Mouse (Mus musculus) liver, postnatal 0 days (tissue): ENCODE data around the gene Zfp658. TPM values are rescaled to one million over a fixed set of nuclear protein-coding genes. Genes with fewer than 3 reads are reported as not detected.

ENCODE experiments used
- ATAC-seq: fragments of 200-750 bp; cut with Nextera tagmentation; 2 replicates; pipeline ENCODE4 v1.8.0; 2017; ENCODE audit warnings: mild to moderate bottlenecking, moderate library complexity
- DNase-seq: peaks from one replicate; pipeline ENCODE4 v3.0.0-alpha.2; 2016
- H3K27ac ChIP-seq: fragments of 300-500 bp; sonication (generic); 2 replicates; pipeline ENCODE4 v1.5.1; 2014; ENCODE audit warnings: antibody characterized with exemption, moderate library complexity, mild to moderate bottlenecking, low read depth
- H3K27me3 ChIP-seq: fragments of 300-500 bp; sonication (generic); 2 replicates; pipeline ENCODE4 v1.6.1; 2014; ENCODE audit warnings: low read length, control low read depth, mixed read lengths; ENCODE audit not compliant: insufficient read depth
- H3K36me3 ChIP-seq: fragments of 300-500 bp; sonication (generic); replicated peaks from 2 replicates; pipeline ENCODE4 v1.6.1; 2014; ENCODE audit warnings: mild to moderate bottlenecking, control low read depth, low read length, moderate library complexity, mixed read lengths; ENCODE audit not compliant: insufficient read depth
- H3K4me1 ChIP-seq: fragments of 300-500 bp; sonication (generic); 2 replicates; pipeline ENCODE4 v1.6.1; 2014; ENCODE audit warnings: antibody characterized with exemption, mild to moderate bottlenecking, control low read depth; ENCODE audit not compliant: insufficient read depth
- H3K4me2 ChIP-seq: fragments of 300-500 bp; sonication (generic); 2 replicates; pipeline ENCODE4 v1.6.1; 2014; ENCODE audit warnings: low read depth, mild to moderate bottlenecking, low read length, moderate library complexity, mixed read lengths
- H3K4me3 ChIP-seq: fragments of 300-500 bp; sonication (generic); 2 replicates; pipeline ENCODE4 v1.5.1; 2014; ENCODE audit warnings: low read depth, low read length
- H3K9ac ChIP-seq: fragments of 300-500 bp; sonication (generic); replicated peaks from 2 replicates; pipeline ENCODE4 v1.6.1; 2014; ENCODE audit warnings: mild to moderate bottlenecking, moderate library complexity
- H3K9me3 ChIP-seq: fragments of 300-500 bp; sonication (generic); 2 replicates; pipeline ENCODE4 v1.6.1; 2016; ENCODE audit warnings: mild to moderate bottlenecking, control low read depth, low read length, mixed read lengths
- CTCF ChIP-seq: sonication (generic); IDR thresholded peaks from 2 replicates; pipeline ENCODE4 v1.5.1; 2016; ENCODE audit warnings: antibody characterized with exemption, low read depth
- EP300 ChIP-seq: IDR thresholded peaks from 2 replicates; pipeline ENCODE4 v1.6.1; 2016; ENCODE audit warnings: antibody characterized with exemption, low read depth, mild to moderate bottlenecking
- WGBS: fragments of 180-500 bp; shearing (Covaris S2); extraction: QIAGEN DNeasy Blood & Tissue Kit; methylation state at CpG from one replicate; pipeline ENCODE4 v1.1.7; 2014; ENCODE audit not compliant: insufficient replicate concordance; 5-methylcytosine and 5-hydroxymethylcytosine counted together
- polyA plus RNA-seq: library from polyadenylated mRNA; unstranded; fragments of >200 nt; fragmentation: Nextera tagmentation; extraction: Ambion mirVana; gene quantifications from 2 replicates; pipeline ENCODE4 v1.2.1, GENCODE M21; 2015

Zfp658 gene
- polyA plus RNA-seq, 1 experiment from 2014 or later: 0.26 TPM

GRCm38 (mm10) chr7:43530216-43530785, 31.8 kb upstream of the Zfp658 start:
- no peak overlapping the region for H3K9ac ChIP-seq
- no peak overlapping the region for H3K4me3 ChIP-seq
- no peaks in the 10 kb centered on the region; the same call in 1 of the 2 replicates for H3K36me3 ChIP-seq
- DNase-seq (no peak), ATAC-seq (peak; percentile 65)
- H3K4me2 ChIP-seq: peak overlapping the region; percentile 50
- peak overlapping the region; percentile 66; the same call in 1 of the 2 replicates for H3K27ac ChIP-seq
- H3K4me1 ChIP-seq: no peaks in the 10 kb centered on the region
- H3K27me3 ChIP-seq: no peaks in the 10 kb centered on the region
- 43% methylated on average over 8 of the region's 8 CpGs for WGBS
- no peaks in the 10 kb centered on the region for H3K9me3 ChIP-seq
- peak; percentile 89 for TF ChIP-seq EP300
- no peak for TF ChIP-seq CTCF

GRCm38 (mm10) chr7:43532936-43533505, 29.0 kb upstream of the Zfp658 start:
- WGBS: 39% methylated on average over 9 of the region's 9 CpGs
- Histone ChIP-seq H3K27me3 (no peaks in the 10 kb centered on the region), H3K4me2 (peak overlapping the region; percentile 16; the same call in 1 of the 2 replicates), H3K27ac (peak overlapping the region; percentile 71), H3K9ac (no peak overlapping the region), H3K9me3 (no peaks in the 10 kb centered on the region), H3K4me3 (peak overlapping the region; percentile 34), H3K36me3 (no peaks in the 10 kb centered on the region; the same call in 1 of the 2 replicates), H3K4me1 (no peaks in the 10 kb centered on the region)
- no peak for TF ChIP-seq EP300
- TF ChIP-seq CTCF: no peak
- peak; percentile 21 for DNase-seq
- ATAC-seq: peak; percentile 65

GRCm38 (mm10) chr7:43538524-43538923, 23.5 kb upstream of the Zfp658 start:
- no peak overlapping the region for H3K4me2 ChIP-seq
- H3K9me3 ChIP-seq: no peaks in the 10 kb centered on the region
- ATAC-seq (no peak), DNase-seq (no peak)
- H3K9ac ChIP-seq: no peak overlapping the region
- H3K4me3 ChIP-seq: no peak overlapping the region
- no peak overlapping the region for H3K27ac ChIP-seq
- no peak for TF ChIP-seq EP300
- no peak for TF ChIP-seq CTCF
- no peaks in the 10 kb centered on the region; the same call in 1 of the 2 replicates for H3K4me1 ChIP-seq
- H3K27me3 ChIP-seq: no peaks in the 10 kb centered on the region
- WGBS: 53% methylated on average over 4 of the region's 4 CpGs
- H3K36me3 ChIP-seq: no peaks in the 10 kb centered on the region

- TF ChIP-seq CTCF: no peak
- TF ChIP-seq EP300: no peak; the same call in 1 of the 2 replicates
- Histone ChIP-seq H3K4me3 (no peak within 1 kb of the TSS), H3K36me3 (no peaks in the 10 kb centered on the region), H3K9ac (no peak within 1 kb of the TSS), H3K27ac (peak within 1 kb of the TSS; percentile 81), H3K9me3 (no peaks in the 10 kb centered on the region), H3K27me3 (no peaks in the 10 kb centered on the region), H3K4me1 (no peaks in the 10 kb centered on the region; the same call in 1 of the 2 replicates), H3K4me2 (no peak within 1 kb of the TSS)
- ATAC-seq: peak; percentile 67
- DNase-seq: no peak
- 55% methylated on average over 7 of the region's 7 CpGs for WGBS
Measured at GRCm38 (mm10) chr7:43544225-43544977, 17.7 kb upstream of the Zfp658 start, which contains the start of gene Cd33. Gene Cd33 (minus strand): TSS chr7:43544428.

- no peak for DNase-seq
- Histone ChIP-seq H3K4me2 (no peak overlapping the region), H3K27ac (no peak overlapping the region), H3K27me3 (no peaks in the 10 kb centered on the region), H3K4me3 (no peak overlapping the region), H3K36me3 (no peaks in the 10 kb centered on the region), H3K4me1 (no peaks in the 10 kb centered on the region), H3K9me3 (no peaks in the 10 kb centered on the region), H3K9ac (no peak overlapping the region)
- ATAC-seq: no peak; the same call in 1 of the 2 replicates
- TF ChIP-seq EP300 (peak; percentile 73; the same call in 1 of the 2 replicates), CTCF (no peak)
- WGBS: 56% methylated on average over 7 of the region's 7 CpGs
Measured at GRCm38 (mm10) chr7:43545656-43546545, 16.2 kb upstream of the Zfp658 start.
